Mouse (Mus musculus) skeletal muscle tissue, adult 2 months (tissue): ENCODE results near the gene Mrps34.
"Not testable (repeated sequence)": the region's sequence is repeated elsewhere in the genome, so short reads cannot be mapped to it uniquely, and the experiment has no call there.

Source experiments
- DNase-seq: peaks from one replicate; pipeline ENCODE4 v3.0.0-alpha.2; 2012; ENCODE audit warnings: low read depth, low spot score

Gene Mrps34

DNA sequence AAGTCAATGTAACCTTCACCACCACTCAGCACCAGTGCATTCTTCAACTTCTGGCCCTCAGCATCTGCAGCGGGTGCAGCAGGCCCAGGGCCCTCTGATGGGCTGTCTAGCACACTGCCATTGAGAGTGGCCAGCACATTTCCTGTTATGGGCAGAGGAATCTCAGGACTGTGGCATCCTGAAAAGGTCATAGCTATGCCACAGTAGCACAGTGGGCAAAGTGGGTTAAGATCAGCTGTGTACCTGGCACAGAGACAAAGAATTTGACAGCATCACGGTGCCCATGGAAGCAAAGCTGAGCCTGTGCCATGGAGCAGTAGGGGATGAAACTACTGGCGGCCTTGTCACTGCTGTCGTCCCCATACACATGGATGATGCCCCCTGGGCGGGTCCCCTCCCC, 4.2 kb downstream of the Mrps34 start:
- DNase-seq = no peak

DNA sequence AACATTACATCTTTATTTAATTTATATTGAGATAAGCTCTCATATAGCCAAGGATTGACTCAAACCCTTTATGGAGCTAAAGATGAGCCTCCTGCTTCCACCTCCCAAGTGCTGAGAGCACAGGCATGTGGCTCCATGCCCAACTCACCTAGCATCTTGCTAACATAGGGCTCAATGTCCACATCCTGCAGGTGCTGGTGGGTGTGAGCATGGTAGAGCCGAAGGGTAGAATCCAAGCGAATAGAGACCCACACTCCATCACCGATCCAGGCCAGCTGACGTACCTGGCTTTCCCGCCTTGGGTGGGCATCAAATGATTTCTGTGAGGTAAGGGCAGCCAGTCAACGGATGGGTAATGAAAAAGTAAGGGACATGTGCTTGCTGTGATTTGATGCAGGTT, 5.1 kb downstream of the Mrps34 start:
- no peak for DNase-seq

DNA sequence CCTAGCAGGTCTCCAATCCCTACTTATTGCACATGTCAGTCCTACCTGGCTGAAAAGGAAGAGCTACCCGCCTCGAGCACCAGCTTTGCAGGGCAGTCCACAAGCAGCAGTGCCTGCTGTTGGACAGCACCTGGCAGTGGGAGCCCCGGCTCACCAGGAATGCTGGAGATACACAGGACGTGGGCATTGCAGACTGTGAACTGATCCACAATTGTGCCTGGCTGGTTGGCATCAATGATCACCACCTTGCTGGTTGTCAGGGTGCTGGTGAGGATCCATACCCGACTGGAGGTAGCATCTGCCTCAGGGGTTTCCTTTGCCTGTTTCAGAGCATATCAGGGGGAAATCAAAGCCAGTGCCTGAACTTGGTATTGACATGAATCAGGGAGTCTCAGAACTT, 7.2 kb downstream of the Mrps34 start:
- DNase-seq = no peak

DNA sequence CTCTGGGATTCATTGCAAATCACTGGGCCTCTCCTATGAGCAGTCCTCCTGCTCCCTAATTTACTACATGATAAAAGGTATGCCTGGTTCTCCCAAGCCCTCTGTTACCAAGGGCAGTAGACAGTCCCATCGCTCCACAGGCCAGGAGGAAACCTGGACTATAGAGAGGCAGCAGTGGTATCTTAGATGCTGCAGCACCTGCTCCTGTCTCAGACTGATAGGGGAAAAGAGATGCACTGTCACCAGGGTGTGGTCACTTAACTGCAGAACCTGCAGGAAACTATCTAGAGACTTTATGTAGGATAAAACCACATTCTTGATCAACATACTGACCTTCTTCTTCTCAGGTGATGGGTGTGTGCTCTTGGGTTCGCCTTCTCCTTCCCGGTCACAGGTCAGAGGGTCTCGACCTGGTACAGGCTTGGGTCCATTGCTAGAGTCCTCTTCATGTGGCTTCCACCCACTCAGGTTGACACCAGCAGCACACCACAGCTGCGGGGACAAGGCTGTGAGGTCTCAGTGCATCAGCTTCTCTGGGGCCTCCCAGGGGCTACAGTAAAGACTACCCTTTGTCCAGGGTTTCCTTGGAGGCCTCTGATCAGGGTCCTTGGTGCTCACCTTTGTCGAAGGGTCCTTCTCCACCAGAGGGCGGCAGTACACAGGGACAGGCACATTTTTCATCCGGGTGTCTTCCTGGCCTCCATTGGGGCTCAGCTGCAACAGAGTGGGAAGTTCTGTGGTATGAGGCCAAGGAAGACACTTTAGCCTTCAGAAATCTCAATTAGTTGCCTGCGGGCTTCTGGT, 8.0 kb downstream of the Mrps34 start:
- DNase-seq = no peak

DNA sequence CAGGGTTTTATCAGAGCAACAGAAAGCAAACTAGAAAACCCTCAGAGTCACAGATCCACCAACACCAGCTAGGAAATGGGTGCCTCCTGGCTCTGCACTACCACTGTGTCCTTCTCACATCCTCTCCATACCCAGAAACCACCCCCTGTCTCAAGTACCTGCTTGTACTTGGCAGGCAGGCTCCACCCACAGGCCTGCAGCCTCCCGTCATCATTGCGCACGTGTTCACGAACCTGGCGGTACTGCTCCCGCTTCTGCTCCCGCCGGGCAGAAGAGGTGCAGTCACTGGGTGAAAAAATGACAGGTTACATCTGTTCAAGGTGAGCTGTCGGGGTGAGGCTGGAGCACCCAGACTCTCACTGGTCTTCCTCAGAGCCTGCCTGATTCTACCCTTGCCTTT, 8.9 kb downstream of the Mrps34 start:
- no peak for DNase-seq

DNA sequence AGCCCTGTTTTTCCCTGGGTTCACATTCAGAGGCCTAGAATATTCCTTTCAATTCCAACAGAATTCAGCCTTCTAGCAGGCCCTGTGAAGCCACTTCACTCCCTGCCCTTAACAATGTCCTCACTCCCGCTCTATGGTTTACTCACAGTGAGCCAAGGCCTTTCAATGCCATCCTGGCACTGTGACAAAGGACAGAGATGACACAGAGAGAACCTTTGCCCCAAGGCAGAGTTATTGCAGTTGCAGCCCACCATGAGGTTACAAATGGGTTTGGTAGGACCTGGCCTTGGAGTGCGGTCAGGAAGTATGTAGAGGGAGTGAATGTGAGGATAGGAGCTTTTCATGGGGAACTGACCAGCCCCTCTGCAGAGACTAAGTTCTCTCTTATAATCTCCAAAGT, 12.7 kb downstream of the Mrps34 start:
- no peak for DNase-seq

DNA sequence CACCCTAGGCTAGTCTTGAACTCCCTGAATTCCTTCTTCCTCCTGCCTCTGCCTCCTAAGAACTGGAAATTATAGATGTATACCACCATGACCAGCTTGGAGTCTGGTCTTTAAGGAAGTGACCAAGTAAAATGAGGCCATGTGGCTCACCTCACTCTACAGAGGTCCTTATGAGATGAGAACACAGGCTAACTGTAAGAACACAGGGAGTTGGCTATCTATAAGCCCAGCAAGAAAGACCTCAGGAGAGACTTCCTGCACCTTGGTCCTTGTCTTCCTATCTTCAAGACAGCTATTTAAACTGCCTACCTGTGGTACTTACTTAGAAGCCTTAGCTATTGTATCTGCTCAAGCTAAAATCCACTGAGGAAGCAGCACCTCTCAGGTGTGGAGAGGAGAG, 19.1 kb downstream of the Mrps34 start:
- no peak for DNase-seq

DNA sequence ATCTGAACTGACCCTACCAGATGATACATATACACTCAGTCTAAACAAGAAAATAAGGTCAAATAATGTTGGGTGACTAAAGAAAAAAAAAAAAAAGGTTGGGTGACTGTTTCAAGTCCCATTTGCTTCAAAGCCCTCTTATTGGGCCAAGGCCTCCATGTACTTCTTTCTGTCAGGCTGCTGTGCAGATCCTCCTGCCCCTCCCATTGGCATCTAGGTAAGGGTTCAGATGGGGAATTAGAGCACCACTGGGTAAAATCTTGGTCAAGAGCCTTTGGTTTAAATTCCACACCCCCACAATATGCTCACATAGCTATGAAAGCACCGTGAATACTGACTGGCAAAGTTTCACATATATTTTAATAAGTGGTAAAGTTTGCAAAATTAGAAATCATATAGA, 28.3 kb downstream of the Mrps34 start:
- no peak for DNase-seq

DNA sequence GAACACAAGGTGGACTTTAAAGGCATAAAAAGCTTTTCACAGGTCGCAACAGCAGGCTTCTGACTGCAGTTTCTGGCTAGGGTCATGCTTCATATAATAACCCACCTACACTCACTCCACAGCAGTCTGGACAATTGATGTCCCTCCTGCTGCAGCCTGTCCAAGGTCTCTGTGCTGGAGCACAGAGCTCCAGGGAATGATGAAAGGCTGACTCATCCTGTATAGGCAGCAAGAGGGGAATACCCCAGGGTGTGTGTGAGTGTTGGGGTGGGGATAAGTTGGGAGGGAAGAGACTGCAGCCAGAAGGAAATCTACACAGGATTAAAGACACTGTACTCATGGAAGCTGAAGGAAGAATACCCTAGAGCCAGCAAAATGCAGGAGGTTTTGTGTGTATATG, 34.6 kb downstream of the Mrps34 start:
- DNase-seq = no peak

DNA sequence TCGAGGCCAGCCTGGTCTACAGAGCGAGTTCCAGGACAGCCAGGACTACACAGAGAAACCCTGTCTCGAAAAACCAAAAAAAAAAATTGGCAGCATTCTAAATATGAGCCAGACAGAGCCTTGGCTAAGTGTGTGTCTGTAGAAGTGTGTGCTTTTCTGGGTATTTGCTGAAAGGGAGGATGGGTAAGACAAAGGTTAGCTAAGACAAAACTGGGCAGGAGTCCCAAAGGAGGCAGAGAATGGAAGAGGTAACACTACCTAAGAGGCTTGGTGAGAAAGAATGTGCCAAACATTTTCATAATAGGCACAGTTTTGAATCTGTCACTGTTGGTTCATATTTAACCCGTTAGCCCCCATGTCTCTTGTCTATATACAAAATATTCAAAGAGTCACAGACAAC, 37.5 kb downstream of the Mrps34 start:
- no peak for DNase-seq

DNA sequence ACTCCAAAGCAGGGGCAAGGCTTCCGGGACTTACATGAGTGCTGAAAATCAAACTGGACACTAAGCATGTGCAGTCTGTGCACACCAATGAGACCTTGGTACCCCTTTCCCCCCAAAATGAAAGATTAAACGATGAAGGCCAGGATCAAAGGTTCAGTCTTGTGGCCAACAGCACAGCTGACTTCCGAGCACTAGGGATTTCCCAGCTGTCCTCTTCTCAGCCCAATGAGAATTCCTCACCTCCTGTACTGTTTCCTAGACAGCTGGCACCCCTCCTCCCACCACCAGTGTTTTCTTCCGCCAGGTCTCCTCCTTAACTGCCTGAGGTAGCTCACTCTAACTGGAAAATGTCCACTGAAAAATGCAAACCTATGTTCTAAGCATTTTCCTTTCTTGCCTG, 38.2 kb downstream of the Mrps34 start:
- DNase-seq = no peak

DNA sequence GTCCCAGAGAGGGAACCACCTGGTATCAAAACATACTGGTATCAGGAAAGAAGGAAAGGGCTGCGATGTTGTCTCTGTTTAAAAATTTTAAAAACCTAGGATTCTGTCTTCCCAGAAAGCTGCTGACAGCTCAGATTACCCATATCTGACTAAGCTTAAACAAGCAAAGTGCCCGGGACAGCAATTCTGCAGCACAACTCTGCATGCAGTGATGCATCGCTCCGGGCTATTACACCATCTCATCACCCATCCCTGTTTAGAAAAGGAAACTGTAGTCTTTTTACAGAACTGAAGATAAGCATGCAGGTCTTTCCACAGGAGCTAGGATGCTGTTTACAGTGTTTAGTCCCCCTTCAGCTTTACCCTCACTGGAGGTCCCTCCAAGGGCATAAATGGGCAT, 40.0 kb downstream of the Mrps34 start:
- DNase-seq = no peak

DNA sequence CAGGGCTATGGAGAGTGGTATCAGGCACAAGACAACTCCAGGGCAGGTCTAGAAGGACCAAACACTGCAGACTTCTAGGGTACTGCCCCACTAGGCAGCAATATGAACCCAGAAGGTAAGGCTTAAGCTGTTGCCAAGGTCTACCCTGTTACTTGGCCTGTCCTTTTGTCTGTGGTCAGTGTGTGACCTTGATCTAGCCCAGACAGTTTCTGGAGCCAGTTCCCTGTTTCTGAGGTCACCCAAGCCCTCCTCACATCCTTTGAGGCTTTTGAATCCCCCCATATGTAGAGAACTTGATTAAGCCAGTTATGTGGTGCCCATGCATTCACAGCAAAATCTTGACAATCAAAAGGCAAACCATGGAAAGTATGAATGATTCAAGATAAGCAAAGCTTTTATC, 40.8 kb downstream of the Mrps34 start:
- no peak for DNase-seq

DNA sequence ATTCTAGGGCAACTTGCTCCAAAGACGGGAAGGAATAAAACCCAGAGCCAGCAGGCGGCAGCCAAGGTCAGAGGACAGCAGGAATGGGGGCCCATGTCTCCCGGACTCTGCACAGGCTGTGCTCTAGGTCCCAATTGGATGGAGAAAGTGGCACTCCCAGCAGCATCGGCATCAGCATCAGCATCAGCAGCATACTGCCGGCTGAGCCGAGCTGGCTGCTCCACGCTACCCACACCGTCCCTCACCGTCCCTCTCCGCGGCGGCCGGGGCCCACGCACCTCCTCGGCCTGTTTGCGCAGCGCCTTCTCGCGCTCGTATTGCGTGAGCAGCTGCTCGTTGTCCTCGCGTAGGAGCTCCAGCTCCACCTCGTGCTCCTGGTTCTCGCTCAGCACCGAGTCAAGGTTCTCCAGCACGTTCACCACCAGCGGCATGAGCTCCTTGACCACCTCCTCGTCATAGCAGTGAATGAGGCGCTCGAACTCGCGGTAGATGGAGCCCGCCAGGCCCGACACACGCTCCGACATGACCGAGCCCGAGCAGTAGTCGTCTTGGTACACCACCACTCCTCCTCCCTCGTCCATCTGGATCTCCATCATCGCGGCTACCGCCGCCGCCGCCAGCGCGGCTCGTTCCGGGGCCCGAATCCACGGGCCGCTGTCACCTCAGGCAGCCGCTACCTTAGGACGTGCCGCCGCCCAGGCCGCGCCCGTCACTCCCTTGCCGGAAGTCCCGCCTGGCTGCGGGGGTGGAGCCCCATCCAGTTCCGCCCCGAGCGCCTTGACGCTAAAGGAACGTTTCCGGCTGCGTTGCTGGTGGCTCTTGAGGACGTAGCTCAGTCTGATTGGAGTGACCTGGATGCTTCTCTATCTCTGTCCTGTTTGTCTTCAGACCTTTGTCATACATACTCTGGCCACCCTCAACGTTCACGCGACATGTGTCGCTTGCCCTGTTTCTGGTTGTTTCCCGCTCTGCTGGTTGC, 41.6 kb downstream of the Mrps34 start, which contains the start of gene Mapk8ip3:
TSS of gene Mapk8ip3 (minus strand) at position 719 of the 979 bp plus-strand sequence.
- DNase-seq = peak; percentile 90

DNA sequence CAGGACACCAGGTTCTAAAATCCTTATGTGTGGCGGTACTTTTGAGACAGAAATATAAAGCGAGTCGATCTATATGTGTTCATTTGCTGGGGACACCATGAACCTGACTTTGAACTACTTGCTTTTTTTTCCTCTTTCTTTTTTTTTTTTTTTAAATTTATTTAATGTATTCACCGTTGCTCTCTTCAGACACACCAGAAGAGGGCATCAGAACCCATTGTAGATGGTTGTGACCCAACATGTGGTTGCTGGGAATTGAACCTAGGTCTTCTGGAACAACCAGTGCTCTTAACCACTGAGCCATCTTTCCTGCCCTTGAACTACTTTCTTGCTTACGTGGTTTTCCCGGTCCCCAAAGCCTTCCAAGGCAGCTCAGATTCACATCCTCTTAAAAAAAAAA, 42.4 kb downstream of the Mrps34 start:
- no peak for DNase-seq

DNA sequence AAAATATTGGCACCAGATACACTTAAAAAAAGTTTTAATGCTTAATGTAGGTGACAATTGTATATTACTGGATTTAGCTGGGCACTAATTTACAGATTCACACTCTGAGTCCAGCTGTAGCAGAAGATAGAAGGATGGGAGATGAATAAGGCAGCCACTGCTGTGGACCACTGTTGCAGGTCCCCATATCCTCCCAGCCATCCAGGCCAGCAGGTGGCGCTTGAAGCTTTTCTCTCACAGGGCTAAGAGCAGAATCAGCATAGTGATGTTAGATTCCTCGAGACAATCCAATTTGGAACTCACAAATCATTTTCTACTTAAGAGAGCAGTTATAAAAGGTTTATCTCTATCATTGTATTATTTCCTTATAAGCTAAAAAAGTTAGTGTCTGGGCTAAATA, 47.5 kb downstream of the Mrps34 start:
- DNase-seq = not testable (repeated sequence)

DNA sequence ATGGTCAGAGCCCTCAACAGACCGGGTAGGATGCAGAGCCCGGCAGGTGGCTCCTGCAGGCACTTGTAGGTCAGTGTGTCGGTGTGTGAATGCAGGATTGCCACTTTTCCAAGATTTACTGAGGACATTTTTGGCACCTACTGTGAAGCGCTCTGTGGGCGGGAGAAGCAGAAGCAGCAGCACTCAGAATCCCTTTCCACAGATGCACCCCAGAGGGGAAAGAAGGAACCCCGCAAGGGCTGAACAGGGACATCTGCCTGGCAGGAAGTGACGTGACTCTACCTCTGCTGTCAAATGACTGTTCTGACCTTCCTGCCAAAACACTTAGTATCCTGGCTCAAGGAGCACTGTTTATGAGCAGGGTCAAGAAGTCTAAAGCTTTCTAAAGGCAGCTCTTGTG, 48.1 kb downstream of the Mrps34 start:
- DNase-seq = no peak

DNA sequence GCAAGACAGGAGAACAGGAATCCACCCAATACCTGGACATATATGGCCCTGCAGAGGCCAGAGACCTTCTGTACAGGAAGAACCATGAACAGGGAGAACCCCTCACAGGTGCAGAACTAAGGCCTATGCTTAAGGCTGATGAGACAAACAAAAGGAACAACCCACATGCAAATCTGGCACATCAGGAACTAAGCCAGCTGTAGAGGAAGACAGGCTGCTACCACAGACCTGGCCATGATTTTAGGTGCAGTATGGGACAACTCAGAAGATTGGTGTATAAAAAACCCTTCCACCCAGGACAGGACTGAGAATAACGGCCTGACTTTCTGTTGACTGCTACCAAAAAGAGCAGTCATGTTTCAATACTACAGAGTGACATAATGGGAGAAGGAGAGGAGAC, 48.7 kb downstream of the Mrps34 start:
- not testable (repeated sequence) for DNase-seq
